Mouse (Mus musculus) embryo, embryonic 11.5 days (tissue): ENCODE results near the gene Stom.

ENCODE experiments used
- DNase-seq: peaks from one replicate; pipeline ENCODE4 v3.0.0-alpha.2; 2012; ENCODE audit warnings: low read depth, low spot score

Gene Stom

DNA sequence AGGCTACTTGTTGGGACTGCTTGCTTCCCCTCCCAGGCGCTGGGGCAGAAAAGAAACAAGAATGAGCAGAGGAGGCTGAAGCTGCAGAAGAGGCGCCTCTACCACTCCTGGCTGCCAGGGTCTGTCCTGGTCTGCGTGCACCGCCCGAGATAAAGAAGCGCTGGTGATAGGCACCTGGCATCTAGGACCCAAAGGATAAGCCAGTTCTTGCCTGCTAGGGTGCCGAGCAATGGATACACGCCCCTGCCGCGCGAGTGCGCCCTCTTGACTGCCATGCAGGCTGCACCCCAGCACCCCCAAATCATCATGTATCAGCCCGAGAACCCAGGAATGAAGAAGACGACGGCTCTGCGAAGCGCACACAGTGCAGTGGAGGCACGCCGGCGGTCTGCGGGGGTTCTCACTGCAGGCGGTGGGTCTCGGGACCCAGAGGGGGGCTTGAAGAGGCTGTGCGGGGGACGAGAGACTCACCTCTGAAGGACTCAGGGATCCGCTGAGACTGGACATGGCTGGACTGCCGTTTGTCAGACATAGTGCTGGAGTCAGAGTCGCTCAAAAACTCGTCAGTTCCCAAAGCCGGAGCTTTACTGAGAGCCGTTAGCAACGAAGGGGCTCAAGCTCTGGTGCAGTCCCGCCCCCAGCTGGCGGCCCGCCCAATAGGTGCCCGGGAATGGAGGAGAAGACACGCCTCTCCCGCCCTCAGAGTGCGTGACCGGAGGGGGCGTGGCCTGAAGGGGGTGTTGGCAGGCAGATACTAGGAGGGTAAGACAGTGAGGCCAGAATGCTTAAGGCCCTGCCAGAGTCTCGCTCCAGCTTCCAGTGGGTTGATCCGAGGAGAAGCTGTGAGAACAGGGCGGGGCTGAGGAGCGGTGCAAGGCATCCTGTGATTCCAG, at the start of gene Stom:
Gene Stom (minus strand): TSS at position 589 of the 893 bp plus-strand sequence.
- DNase-seq, result peak; percentile 98

DNA sequence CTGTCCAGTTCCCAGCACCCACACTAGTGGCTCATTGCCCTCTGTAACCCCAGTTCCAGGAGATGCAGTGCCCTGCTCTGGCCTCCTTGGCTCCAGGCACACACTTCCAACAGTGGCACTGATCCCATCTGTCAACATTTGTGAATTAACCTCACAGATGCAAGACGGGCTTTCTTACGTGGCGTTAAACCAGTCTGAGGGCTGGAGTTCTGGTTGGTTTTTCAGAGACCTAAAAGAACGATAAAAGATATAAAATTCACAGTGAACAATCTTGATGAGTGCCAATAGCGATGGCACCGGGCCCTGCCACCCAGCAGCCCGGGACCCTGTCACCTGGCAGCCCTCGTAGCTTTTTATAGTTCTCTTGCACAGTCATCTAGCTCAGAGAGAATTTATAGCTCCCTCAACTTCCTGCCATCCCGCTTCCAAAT, 48.7 kb upstream of the Stom start:
- DNase-seq, result no peak

DNA sequence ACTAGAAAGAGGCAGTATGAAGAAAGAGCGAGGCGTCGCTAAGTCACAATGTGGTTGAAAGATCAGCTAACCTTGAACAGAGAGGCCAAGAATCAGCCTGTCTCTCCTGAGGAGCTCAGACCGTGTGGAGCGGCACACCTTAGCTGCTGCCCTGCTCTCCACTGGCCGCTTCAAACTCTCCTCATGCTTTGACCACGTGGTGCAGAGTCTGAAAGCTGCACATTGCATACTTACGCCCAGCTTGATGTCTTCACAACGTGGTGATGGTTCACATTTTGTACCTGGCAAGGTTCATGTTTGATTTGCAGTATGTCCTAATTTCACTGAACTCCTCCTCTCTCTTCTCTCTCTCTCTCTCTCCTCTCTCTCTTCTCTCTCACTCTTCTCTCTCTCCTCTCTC, 42.5 kb upstream of the Stom start:
- DNase-seq, result no peak

DNA sequence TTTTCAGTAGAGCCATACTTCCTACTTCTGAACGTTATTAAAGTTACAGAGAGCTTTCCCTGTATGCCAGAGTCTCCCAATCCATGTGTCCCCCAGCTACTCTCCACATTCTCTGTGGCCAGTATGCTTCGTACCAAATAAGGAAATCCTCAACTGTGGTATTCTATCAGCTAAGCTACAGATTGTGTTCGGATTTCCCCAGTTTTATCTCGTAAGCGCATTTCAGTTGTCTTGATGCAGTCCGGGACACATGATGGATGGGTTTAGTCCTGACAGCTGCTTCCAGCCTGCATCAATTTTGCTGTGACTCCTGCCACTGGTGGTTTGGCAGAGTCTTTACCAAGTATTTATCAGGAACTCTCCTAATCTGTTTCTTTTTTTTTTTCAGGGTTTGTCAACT, 40.8 kb upstream of the Stom start:
- DNase-seq, result no peak

DNA sequence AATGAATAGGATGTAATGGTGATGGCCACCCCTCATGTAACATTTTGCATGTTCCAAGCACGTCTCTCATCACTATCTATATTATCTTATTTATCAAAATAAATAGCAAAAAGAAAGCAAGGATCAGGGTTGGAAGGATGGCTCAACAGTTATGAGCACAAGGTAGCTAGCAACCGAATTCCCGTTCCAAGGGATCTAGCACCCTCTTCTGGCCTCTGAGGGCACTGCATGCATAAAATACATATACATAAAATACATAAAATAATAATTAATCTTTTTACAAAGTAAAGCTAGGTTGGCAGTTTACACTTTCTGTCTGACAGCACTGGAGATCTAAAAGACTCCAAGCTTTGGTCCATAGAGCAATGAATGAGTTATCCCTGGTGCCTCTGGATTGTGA, 36.2 kb upstream of the Stom start:
- DNase-seq, result peak; percentile 24

DNA sequence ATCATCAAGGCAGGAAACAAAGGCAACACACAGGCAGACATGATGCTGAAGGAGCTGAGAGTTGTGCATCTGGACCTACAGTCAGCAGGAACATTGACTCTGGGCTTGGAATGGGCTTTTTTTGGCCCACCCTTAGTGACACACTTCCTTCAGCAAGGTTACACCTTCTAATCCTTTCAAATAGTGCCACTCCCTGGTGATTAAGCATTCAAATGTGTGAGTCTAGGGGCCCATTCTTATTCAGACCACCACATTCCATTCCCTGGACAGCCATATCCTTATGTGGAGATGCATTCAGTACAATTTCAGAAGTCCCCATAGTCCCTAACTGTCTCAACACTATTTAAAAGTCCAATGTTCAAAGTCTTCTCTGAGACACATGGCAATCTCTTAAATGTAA, 33.9 kb upstream of the Stom start:
- DNase-seq, result no peak

DNA sequence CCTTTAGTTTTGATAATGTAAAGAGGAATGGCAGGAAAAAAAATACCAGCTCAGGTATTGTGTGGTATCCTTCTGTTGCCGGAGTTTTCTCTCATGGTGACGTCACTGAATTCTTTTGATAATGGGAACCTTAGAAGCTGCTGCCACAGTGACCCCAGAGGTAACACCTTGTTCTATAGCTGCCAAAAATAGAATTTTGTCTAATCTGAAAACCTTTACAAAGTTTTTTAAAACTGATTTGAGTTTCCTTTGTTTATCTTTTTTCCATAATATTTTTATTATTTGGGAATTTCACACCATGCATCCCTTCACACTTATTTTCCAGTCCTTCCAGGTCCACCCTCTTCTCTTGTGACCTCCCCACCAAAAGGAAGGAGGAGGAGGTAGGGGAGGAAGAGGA, 30.9 kb upstream of the Stom start, which contains the start of gene 4930568D16Rik:
Gene 4930568D16Rik (minus strand): TSS at position 101 of the 400 bp plus-strand sequence.
- no peak for DNase-seq

DNA sequence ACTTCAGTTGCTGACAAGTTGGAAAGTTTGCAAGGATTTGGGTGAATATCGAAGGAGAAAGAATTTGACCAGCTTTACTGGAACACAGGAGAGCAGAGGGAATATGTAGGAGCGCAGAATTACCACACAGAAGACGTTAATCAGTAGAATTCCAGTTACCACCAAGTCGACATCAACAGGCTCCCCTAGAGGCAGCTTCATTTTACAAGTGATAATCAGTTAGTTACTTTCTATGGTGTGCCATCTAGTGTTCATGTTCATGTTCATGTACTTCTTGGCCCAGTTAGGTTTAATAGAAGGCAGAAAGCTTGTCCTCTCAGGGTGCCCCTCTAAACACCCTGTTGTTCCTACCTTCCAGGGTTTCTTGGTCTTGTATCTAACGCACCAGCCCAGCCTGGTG, 12.4 kb upstream of the Stom start:
- no peak for DNase-seq

DNA sequence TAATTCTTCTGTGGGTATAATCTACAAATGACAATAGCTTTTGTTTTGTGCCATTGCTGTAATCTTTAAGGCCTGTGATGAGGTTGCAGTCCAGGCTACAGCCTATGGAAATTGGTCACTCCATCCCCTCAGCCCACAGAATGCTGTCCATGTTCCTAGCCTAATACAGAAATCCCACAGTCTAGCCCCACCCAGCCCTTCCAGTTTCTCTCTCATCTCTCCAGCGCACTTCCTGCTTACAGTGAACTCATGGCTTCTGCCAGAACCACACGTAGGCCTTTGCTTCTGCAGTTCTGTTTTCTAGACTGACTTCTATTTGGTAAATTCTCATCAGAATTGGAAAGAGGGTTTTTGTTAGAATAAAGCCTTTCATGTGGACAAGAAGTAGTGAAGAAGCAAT, 9.2 kb upstream of the Stom start:
- DNase-seq, result no peak

DNA sequence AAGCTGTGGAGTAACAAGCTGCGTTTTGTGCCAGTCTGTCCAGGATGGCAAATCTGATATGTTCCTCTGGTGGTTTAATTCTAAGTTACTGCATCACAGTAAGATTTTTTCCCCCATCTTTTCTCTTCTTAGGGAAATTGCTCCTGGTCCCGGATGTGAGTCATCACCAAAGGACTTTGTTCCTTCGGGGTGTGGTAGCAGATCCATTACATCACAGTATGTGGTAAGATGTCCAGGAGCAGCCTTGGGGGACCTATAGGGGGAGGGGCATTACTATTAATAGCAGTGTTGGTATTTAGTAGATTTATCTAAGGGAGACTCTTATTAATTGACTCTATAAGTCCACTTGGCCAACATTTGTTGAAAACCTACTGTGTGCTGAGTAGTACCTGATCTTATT, 5.8 kb upstream of the Stom start:
- no peak for DNase-seq

DNA sequence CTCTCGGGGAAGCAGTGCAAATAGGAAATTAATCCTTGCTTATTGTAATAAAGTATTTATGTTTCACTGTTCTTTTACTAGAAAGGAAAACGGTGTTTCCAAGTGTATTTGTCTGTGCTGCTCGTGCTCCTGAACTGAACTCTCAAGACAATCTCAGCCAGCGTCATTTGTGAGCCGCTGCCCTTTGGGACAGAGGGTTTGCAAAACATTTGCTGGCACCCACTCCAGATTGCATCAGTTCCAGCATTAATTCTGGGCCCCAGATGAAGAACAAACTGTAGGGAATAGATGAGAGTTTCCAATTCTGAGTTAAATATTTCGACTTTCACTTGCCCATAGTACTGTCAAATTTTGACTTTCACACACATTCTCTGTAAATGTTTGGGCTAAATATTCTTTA, 1.9 kb upstream of the Stom start:
- DNase-seq, result no peak

DNA sequence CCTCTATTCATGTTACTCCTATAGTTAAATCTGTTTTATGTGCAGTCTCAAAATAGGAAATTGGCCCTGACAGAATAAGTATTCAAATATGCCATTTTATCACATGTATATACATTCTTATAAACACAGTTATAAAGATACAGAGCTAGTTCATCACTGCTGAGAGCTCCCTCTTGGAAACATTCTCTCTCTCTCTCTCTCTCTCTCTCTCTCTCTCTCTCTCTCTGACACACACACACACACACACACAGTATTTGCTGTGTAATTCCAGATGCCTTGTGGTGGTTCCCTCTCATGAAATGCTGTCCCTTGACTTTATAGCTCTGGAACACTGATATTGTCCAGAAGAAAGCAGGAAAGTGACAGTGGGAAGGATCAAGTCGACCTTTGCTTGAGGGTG, 1.3 kb upstream of the Stom start:
- DNase-seq, result no peak

DNA sequence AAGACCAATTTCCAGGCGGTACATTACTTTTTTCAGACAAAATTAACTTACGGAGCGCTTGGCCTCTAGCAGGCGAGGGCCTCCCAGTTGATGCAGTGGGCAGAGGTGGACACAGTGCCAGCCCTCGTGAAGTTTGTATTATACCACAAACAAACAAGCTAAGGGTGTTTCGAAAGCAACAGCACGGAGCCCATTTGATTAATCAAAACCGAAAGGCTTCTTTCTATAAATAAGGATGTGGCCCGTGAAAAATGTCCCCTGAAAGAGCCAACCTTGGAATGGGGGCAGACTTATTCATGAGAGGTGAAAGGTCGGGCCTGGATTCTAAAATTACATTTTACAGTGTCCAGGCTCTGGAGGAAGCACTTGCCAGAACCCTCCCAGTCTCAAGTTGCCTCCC, 643 bp upstream of the Stom start:
- no peak for DNase-seq

DNA sequence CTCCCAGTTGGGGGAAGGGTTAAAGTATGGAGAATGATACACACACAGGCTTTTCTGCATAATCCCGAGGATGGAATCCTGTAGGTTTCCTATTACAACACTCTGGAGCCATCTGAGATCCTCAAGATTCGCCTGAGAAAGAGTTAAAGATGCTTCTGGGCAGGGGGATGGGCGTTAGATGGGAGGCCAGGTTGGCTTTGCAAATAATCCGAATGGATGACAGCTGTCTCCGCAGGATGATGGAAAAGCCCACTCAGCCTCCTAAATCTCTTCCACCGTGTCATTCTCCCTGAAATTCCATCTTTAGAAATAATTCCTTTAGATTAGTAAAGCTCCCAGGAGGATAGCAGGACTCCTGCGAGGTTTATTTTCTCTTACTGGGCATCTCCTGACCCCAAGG, 1.2 kb downstream of the Stom start:
- no peak for DNase-seq

DNA sequence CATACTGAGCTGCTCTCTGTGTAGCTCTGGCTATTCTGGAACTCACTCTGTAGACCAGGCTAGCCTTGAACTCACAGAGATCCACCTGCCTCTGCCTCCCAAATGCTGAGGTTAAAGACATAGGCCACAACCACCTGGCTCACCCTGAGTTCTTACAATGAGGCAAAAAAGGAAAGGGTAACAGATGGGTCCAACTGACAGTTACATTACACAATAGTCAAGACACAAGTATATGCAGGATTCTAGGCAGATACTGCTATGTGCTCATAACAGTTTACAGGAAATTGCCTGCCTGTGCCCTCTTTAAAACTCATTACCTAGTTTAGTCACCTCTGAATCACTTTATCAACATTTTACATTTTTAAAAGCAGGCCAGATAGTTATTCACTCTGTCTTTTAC, 3.1 kb downstream of the Stom start:
- no peak for DNase-seq

DNA sequence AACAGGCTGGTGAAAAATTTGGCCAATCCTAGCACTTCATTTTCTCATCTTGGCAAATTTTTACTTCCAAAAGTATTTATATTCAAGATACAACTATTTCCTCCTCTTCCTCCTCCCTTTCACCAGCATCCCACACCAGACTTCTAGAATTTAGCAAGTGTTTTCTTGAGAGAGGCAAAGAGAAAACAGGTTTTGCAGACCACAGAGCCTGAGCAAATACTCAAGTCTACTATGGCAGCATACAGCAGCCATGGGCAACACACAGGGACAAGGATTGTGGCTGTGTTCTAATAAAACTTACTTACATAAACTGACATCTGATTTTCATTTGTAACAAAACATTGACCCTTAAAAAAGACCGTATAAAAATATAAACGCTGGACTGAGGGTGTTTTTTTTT, 5.6 kb downstream of the Stom start:
- no peak for DNase-seq

DNA sequence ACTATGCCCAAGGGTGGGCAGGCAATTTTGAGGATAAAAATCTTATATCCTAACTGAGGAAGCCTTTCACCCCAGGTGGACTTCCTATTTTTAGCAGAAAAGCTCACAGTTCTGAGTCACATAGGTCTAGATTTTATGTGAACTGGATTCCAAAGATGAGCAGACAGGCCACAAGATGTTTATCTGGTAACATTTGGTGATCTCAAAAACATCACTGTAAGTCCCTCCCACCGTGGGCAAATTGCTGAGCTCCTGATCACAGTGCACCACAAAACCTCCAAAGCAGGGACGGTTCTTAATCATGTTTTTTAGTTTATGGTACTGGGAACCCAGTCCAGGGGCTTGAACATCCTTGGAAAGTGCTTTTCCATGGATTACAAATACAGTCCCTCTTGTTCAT, 7.7 kb downstream of the Stom start:
- no peak for DNase-seq

DNA sequence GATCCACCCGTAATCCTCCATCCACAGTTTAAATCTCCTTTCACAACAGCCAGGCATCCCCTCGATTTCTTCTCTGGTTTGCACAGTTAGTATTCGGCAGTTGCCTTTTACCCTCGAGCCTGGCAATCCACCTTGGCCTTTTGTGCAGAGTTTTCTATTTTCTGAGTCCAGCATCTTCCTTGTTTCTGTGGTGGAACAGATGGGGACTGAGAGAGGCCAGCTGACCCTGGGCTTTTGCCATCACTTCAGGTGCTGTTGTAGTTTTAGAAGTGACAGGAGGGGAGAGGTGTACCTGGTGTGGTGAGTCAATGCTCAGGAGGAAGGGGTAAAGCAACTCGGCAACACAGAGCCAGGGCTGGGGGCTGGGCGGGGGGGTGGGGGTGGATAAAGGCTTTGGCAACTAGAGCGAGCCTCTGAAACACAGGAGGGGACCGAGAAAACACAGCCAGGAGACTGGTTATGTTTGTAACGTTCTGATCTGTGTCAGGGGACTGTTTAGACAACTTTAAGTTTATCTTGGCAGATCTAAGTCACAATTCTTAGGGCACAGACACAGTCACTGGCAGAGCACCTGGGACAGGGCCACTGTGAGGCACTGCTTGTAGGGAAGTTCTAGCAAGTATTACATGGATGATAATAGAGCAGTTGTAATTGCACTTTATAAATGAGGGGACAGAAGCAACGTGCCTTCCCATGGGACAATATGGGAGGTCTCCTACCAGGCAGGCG, 8.5 kb downstream of the Stom start:
- no peak for DNase-seq

DNA sequence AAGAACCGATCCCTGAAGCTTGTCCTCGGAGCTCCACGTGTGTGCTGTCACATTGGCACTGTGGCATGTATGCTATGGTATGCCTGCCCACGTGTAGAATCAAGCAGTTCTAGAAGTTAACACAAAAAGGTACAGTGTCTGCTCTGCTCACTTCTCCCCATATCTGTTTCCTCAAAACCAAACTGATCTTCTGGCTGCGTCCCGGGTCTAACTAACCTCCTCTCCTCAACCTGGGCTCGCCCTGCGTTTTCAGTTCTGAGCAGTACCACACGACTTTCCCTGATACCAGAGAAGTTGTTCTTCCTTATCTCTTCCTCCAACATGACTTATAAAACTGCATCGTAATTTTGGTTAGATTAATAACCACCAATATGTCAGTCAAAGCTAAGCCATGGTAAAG, 9.2 kb downstream of the Stom start:
- no peak for DNase-seq

DNA sequence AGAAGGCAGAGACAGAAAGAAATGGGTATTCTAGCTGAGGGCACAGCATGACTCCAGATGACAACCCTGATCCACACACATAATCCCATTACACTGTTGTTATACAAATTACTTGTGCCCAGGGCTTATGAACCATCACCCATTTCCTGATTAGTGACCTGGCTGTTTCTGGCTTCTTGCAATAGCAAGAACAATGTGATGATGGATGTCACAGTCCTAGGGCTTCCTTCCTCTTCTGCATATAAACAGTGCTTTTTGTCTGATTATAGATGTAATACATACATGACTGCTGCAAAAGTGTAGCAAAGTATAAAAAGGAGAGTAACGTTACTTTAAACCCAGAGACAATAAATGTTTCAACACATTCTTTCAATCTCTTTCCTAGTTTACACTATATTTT, 9.8 kb downstream of the Stom start:
- DNase-seq, result no peak

DNA sequence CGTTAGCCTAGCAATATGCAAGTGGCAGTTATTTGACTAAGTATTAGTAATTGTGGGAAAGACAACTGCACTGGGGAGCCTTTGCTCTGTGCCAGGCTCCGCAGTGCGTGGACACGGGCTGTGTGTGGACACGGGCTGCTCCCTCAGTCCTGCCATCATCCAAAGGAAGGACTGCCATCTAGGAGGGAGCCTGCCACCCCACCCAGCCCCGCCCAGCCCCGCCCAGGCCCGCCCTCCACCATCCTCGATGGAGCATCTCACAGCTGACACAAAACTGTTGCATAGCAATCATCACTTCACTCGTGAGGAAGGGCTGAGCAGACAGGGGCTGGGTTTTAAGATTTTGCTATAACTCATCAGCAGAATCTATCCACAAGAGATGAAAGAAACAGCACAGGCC, 10.8 kb downstream of the Stom start:
- no peak for DNase-seq

DNA sequence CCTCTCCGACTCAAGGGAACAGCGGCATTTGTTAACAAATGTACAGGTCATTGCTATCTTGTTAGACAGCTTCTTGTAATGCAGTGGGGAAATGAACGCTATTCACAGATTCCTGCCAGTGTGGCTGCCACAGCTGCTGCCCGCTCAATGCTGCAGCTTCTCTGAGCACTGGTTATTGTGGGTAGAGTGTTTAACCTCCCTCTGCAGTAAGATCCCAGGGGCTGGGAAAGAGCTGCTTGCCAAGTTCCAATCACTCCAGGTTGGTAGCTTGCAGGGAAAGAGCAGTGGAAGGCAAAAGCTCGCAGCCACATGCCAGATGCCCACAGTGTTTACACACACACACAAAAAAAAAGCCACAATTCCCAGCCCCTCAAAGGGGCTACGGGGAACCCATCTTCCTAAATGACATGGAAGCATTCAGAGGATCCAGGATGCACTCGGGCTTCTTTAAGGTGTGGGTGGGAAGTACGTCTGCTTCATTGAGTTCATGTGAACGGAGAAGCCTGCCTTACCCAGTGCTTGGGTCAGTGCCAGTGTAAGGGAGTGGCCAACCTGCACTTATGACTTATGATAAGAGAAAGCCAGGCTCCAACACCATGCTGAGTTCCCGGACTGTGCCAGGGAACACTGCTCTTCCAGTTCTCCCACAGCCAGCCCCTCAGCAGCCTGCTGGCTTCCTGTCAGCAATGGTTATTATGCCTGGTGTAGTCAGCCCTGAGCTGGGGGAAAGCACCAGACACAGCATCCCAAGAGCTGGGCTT, 14.2 kb downstream of the Stom start:
- no peak for DNase-seq
